Mouse (Mus musculus): ENCODE measurements at regions not wholly inside any gene's neighbourhood (a gene's known extent, or its start where the extent isn't known, plus 50 kb on each side); places are given as distances from the start of the nearest gene placed in this dataset.

- DNase-seq (ENCODE audit: low spot score in 2 of 2): no peak
Measured at GRCm38 (mm10) chr4:71835737-71836136, 78.0 kb upstream of the Gm11232 start.

- DNase-seq (ENCODE audit: low spot score in 2 of 2): no peak
Measured at GRCm38 (mm10) chr4:71811444-71811843, 53.7 kb upstream of the Gm11232 start.

DNA sequence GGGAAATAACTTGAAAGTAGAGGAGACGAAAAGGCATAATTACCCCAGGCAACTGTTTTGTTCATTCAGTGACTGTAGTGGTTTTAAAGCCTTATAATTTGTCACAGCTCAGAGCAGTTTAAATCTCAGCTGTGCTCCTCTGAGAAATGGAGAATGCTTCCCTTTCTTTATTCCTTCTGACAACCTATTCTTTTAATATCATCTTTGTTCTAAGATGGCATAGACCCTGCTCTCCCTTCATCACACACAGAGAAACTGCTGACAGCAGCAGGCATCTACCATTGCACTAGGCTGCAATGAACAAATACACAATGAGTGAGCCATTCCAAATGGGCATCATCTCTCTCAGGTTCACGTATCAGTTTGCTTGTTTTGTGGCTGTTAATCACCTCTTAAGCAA, 50.5 kb upstream of the Gm11232 start:
- no peak for DNase-seq (ENCODE audit: low spot score in 2 of 2)
